Mouse (Mus musculus) brain, embryonic 14.5 days (tissue): Measurements from ENCODE around the gene Spats2. TPM values are rescaled to one million over a fixed set of nuclear protein-coding genes. Genes with fewer than 3 reads are reported as not detected.

Experiments
- DNase-seq: peaks from one replicate; pipeline ENCODE4 v3.0.0-alpha.2; 2011; ENCODE audit warnings: low read depth
- CTCF ChIP-seq: fragments of 200-500 bp; IDR thresholded peaks from 2 replicates; pipeline ENCODE4 v1.5.1; 2012; ENCODE audit warnings: inconsistent platforms, mild to moderate bottlenecking, moderate library complexity, borderline replicate concordance; ENCODE audit not compliant: insufficient read depth, insufficient read length; ENCODE audit errors: extremely low read depth
- POLR2A ChIP-seq: fragments of 200-500 bp; IDR thresholded peaks from 2 replicates; pipeline ENCODE4 v1.6.1; 2012; ENCODE audit warnings: mild to moderate bottlenecking, inconsistent platforms, borderline replicate concordance; ENCODE audit not compliant: poor library complexity, insufficient read depth, insufficient read length, severe bottlenecking; ENCODE audit errors: extremely low read depth
- polyA plus RNA-seq: library from polyadenylated mRNA; depleted of rRNA; stranded (reverse); fragments of >200 nt; gene quantifications from 2 replicates; pipeline ENCODE4 v1.2.3, GENCODE M21; 2012

Spats2 gene
- polyA plus RNA-seq, 1 experiment = 47.3 TPM

DNA sequence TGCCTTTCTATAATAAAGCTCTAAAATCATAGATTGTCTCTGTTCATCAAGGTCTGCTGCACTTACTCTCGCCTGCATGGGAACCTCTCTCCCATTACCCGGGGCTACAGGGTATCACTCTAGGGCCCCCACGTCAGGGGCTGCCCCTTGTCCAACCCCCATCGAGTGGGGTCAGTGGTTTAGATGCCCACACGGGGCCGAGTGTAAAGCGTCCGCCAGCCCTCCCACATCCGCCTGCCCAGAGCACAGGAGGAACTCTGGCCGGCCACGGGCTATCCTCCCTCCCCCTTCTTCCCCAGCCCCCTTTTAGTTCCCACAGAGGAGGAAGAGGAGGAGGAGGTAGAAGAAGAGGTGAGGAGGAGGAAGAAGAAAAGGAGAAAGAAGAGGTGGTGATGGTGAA lies 4.9 kb upstream of the Spats2 start:
- TF ChIP-seq CTCF (no peak), POLR2A (no peak)
- DNase-seq = no peak

DNA sequence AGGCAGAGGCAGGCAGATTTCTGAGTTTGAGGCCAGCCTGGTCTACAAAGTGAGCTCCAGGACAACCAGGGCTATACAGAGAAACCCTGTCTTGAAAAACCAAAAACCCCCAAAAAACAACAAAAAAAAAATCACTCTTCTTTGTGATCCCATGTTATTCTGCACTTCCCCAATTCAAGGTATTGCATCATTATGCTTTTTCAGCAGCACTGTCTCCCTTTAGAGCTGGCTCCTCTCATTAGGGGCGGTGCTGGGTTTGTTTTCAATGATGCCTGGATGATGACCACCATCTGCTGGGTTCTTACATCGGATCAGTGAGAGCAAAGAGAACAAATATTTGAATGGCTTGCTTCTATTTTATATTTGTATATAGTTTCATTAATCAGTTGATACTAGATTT lies 3.1 kb upstream of the Spats2 start:
- no peak for DNase-seq
- no peak for TF ChIP-seq CTCF
- no peak for TF ChIP-seq POLR2A

DNA sequence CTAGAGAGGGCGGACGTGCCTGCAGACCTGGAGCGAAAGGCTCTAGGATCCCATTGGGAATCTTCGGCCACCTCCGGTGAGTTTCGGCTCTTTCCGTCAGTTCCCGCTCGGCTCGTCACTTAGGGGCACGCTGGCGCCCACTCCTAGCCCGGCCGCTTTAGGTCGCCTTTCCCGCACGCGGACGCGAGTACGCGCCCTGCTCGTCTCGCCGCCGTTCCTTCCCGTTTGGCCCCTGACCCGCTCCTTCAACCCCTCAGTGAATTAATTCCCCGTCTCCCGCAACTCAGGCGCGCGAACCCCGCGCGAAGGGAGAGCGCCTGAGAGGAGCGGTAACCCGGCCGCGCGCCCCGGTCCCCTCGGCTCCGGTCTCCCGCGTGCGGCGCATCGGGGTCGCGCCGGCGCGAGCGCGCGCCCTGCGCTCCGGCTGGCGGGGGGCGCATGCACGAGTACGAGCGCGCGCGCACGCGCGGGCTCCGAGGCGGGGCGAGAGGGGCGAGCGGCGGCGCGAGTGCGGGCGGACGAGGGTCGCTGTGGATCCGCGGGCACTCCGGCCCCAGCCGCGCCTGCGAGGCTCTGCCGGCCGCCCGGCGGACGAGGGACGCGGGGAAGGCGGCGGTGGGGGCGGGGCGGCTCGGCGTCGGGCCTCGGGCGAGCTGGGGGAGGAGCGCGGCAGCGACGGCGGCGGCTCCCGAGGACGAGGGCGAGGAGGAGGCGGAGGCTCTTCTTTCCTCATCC lies 532 bp downstream of the Spats2 start:
- TF ChIP-seq POLR2A = peak; percentile 96
- no peak for TF ChIP-seq CTCF
- DNase-seq = peak; percentile 95

- TF ChIP-seq POLR2A (no peak), CTCF (no peak)
- DNase-seq = peak; percentile 67
Measured at GRCm38 (mm10) chr15:99126816-99127365, 1.2 kb downstream of the Spats2 start.

DNA sequence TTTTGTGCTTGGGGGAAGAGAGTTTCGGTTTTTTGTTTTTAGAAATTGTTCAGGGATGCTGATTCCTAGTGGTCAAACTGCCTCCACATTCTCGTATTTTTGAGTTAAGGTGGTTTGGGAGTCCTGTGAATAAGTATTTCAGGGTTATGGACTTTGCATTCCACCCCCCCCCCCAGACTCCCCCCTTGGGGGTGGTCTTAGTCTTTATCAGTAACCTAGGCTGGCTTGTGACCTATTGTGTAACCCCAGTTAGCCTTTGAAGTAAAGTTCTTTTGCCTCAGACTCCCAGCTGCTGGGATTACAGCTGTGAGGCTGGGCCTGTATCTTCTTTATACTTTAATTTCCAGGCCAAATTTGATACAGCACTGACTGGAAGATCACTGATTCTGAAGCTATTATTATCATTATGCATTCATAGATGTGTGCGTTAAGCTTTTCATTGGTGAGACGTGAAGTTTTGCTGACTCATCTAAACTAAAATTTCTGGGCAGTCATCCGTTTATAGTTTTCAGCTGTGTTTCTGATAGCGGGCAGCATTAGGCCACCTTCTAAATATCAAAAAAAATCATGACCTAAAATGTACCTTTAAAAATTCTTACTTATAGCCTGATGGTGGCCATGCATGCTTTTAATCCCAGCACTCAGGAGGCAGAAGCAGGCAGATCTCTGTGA lies 2.3 kb downstream of the Spats2 start:
- TF ChIP-seq CTCF (no peak), POLR2A (no peak)
- no peak for DNase-seq

DNA sequence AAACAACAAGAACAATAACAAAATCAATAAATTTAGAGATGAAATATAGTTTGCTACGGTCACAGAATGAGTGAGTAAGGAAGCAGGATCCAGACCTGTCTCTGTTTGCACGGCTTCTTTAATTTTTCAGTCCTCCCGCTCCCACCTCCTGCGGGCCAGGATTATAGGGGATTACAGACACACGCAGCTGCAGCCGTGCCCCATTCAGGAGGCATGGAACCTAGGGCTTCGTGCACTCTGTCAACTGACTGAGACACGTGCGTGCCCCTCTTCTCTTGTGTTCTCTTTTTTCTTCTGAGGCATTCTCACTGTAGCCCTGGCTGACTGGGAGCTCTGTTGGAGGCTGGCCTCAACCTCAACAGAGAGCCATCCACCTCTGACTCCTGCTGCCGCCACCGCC lies 3.7 kb downstream of the Spats2 start:
- peak; percentile 51 for DNase-seq
- TF ChIP-seq CTCF = no peak
- no peak for TF ChIP-seq POLR2A

GRCm38 (mm10) chr15:99129956-99130910 lies 4.5 kb downstream of the Spats2 start:
- peak; percentile 55 for DNase-seq
- TF ChIP-seq POLR2A (no peak), CTCF (no peak)

DNA sequence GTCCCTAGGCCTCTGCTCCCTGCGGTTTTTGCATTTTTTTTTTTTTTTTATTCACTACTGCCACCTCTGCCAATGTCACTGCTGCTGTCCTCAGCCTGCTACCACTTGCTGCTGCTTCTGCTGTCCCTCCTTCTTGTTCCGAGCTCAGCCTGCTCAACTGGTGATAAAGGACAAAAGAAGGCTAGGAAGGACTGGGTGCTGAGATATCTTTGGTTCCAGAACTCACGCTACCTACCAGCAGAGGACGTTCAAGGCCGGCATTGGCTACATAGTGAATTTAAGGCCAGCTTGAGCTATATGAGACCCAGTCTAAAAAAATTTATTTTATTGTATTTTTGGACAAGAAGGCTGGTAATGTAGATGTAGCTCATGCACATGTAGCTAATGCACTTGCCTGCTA lies 12.7 kb downstream of the Spats2 start:
- TF ChIP-seq CTCF (no peak), POLR2A (no peak)
- DNase-seq = no peak

- DNase-seq = peak; percentile 57
- no peak for TF ChIP-seq POLR2A
- TF ChIP-seq CTCF = peak; percentile 80
Measured at GRCm38 (mm10) chr15:99139669-99140068, 14.0 kb downstream of the Spats2 start.

DNA sequence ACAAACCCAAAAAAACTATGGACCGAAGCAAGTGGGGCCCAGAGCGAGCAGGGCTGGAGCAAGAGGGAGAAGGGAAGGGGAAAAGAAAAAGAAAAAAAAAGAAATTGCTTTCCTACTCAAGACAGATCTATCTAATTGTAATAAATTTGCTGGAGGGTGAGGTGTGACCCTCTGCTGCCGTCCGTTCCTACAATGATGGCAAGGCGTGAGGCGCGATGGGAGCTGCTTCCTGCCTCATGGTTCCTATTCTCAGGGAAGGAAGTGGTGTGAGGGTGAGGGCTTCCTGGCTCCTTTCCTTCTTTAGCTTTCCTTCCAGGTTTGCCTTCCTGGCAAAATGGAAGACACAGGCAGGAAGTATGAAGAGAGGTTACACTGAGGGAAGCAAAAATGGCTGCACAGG lies 24.8 kb downstream of the Spats2 start:
- no peak for TF ChIP-seq POLR2A
- no peak for TF ChIP-seq CTCF
- no peak for DNase-seq

DNA sequence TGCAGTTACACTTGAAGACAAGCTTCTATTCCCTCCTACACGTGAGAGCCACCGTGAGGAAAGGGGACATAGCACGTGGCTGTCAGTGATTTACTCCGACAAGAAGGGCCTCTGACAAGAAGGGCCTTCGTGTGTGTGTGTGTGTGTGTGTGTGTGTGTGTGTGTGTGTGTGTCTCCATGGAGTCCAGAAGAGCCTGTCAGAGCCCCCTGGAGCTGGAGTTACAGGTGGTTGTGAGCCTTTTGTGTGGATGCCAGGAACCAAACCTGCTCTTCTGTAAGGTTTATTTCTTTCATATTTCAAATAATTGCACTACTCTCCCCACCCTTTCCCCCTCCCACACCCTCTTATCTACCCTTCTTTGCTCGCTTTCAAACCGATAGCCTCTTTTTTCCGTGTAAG lies 25.6 kb downstream of the Spats2 start:
- DNase-seq = no peak
- TF ChIP-seq CTCF = no peak
- TF ChIP-seq POLR2A = no peak
